Mouse (Mus musculus): ENCODE measurements around the gene Ccdc194.

Gene Ccdc194

GRCm38 (mm10) chr8:71552770-71553169, 27.3 kb upstream of the Ccdc194 start:
- no peak for DNase-seq

GRCm38 (mm10) chr8:71550754-71551153, 25.2 kb upstream of the Ccdc194 start:
- DNase-seq = no peak

- DNase-seq = no peak
Observed at GRCm38 (mm10) chr8:71547590-71547989, 22.1 kb upstream of the Ccdc194 start.

- DNase-seq = no peak
Observed at GRCm38 (mm10) chr8:71545053-71545452, 19.5 kb upstream of the Ccdc194 start.

- DNase-seq = no peak
Observed at GRCm38 (mm10) chr8:71543755-71544154, 18.2 kb upstream of the Ccdc194 start.

GRCm38 (mm10) chr8:71542632-71543343, 17.3 kb upstream of the Ccdc194 start, which contains the start of gene Mvb12a:
Gene Mvb12a (plus strand): TSS chr8:71542922.
- DNase-seq = peak; percentile 100

GRCm38 (mm10) chr8:71537028-71537867, 11.7 kb upstream of the Ccdc194 start, which contains the start of gene Bst2:
Gene Bst2 (minus strand): TSS chr8:71537456.
- DNase-seq = peak; percentile 99

- no peak for DNase-seq
Observed at GRCm38 (mm10) chr8:71535663-71536062, 10.2 kb upstream of the Ccdc194 start.

- no peak for DNase-seq
Observed at GRCm38 (mm10) chr8:71534263-71534810, 8.8 kb upstream of the Ccdc194 start.

GRCm38 (mm10) chr8:71530735-71531467, 5.4 kb upstream of the Ccdc194 start:
- peak; percentile 73 for DNase-seq

- DNase-seq = peak; percentile 80
Observed at GRCm38 (mm10) chr8:71528362-71529073, 3.0 kb upstream of the Ccdc194 start.

- no peak for DNase-seq
Observed at GRCm38 (mm10) chr8:71527162-71527870, 1.8 kb upstream of the Ccdc194 start.

- no peak for DNase-seq
Observed at GRCm38 (mm10) chr8:71526272-71526671, 761 bp upstream of the Ccdc194 start.

GRCm38 (mm10) chr8:71521634-71522033, 3.9 kb downstream of the Ccdc194 start:
- DNase-seq = peak; percentile 96

- DNase-seq = peak; percentile 85
Observed at GRCm38 (mm10) chr8:71519037-71519825, 6.3 kb downstream of the Ccdc194 start.

GRCm38 (mm10) chr8:71516786-71517185, 8.7 kb downstream of the Ccdc194 start:
- peak; percentile 69 for DNase-seq

- DNase-seq = no peak
Observed at GRCm38 (mm10) chr8:71515043-71515442, 10.5 kb downstream of the Ccdc194 start.

- DNase-seq = peak; percentile 38
Observed at GRCm38 (mm10) chr8:71513018-71513754, 12.3 kb downstream of the Ccdc194 start.

GRCm38 (mm10) chr8:71511644-71512043, 13.9 kb downstream of the Ccdc194 start, which contains the start of gene Plvap:
Gene Plvap (minus strand): TSS chr8:71511752.
- DNase-seq = peak; percentile 84

GRCm38 (mm10) chr8:71509316-71509715, 16.2 kb downstream of the Ccdc194 start:
- DNase-seq = no peak

All from lung, postnatal 36 days (tissue).